Mouse (Mus musculus) stomach, postnatal 0 days (tissue): ENCODE data around the gene Cygb.

Experiments
- CTCF ChIP-seq: IDR thresholded peaks from 2 replicates; pipeline ENCODE4 v1.5.1; 2016; ENCODE audit warnings: antibody characterized with exemption, low read depth, mild to moderate bottlenecking, moderate library complexity
- EP300 ChIP-seq: optimal IDR thresholded peaks from 2 replicates; pipeline ENCODE3; 2016; ENCODE audit warnings: antibody characterized with exemption

DNA sequence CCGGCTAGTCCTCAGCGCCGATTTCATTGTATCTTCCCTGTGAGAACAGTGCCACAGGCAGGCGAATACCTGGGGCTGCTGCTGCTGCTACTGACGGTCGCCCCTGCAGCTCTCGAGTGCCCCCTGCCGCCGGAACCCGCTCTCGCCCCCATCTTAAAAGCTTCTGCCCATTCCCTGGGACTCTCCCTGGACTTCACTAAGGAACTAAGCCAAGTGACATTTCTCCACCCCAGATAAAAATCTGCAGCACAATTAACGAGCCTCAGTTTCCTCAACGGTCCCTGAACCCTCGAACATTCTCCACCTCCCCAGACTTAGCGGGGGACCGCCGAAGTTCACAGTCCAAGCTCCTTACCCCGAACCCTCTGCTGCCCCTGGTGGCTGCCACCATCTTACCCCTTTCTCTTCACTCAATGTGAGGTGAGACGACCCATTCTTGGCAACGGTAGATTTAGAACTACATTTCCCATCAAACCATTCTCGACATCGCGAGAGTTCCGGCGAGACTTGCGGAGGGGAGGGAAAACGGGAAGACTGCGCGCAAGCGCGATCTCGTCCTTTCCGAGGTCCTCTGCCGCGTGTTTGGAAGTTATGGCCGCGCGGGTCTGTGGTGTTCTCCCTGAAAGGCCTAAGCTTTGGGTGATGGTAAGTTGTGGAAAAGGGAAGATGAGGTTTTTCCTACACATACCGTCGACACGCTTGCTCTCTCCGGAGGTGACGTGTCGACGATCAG lies 17.2 kb upstream of the Cygb start:
- TF ChIP-seq CTCF (peak; percentile 79), EP300 (peak; percentile 98)
